Mouse (Mus musculus) embryo, embryonic 11.5 days (tissue): ENCODE results near the gene Gck.
A peak's percentile ranks its signal among the peaks of the same experiment; 100 is the strongest.

Experiments
- DNase-seq: peaks from one replicate; pipeline ENCODE4 v3.0.0-alpha.2; 2012; ENCODE audit warnings: low read depth, low spot score

Gck gene

DNA sequence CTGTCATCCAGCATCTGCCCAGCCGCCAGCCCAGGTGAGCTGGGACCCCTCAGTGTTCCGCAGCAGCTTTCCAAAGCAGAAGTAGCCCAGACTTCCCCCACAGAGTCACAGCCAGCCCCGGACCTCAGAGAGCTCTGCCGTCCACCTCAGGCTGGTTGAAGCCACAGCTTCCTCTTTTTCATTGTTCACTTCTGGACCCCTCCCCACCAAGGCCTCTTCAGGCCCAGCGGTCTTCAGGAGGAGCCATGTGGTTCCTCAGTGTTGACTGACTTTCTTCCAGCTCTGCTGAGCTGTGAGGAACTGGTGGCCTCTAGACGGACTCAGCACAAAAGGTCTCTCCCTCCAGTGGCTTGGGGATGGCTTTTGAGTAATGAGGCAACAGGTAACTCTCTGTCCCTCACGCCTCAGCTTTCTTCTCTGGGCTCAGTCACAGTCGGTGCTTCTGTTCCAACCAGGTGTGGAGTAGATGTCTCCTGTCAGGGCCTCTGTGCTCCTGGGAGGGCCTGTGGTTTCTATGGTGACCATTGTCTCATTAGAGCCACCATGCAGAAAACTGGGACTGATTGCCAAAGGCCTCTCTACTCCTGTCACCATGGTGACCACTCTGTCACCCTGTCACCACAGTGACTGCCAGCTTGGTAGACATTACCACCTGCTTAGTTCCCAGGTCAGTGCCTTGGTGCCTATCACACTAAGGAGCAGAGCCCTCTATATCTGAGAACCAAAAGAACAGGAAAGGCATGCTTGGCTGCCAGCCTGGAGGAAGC is at the start of gene Gck:
TSS of gene Gck (minus strand) at position 496 of the 767 bp plus-strand sequence.
- no peak for DNase-seq

DNA sequence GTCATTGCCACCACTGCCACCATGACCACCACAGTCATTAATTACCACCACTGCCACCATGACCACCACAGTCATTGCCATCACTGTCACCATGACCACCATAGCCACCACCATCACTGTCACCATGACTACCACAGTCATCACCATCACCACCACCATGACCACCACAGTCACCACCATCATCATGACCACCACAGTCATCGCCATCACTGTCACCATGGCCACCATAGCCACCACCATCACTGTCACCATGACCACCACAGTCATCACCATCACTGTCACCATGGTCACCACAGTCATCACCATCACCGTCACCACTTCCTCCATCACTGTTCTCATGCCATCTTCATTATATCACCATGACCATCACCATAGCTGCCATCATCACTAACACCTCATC is 48.6 kb upstream of the Gck start:
- DNase-seq = no peak

DNA sequence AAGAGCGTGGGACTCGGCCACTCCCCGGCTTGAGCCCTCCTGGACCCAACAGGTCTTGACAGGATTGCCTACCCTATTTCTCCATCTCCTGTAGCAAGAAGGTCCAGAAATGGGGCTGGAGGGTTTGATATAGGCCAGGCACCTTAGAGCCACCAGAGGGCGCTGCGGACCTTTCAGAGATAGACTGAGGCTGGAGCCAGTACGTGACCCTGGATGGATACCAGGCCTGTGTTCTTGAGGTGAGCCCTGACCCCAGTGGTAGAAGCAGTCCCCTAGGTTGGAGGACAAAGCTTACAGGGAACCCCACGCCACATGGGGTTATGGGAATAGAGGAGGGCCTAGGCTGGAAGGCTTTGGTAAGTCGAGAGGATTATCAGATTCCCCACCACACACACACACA is 46.1 kb upstream of the Gck start:
- DNase-seq = peak; percentile 72

DNA sequence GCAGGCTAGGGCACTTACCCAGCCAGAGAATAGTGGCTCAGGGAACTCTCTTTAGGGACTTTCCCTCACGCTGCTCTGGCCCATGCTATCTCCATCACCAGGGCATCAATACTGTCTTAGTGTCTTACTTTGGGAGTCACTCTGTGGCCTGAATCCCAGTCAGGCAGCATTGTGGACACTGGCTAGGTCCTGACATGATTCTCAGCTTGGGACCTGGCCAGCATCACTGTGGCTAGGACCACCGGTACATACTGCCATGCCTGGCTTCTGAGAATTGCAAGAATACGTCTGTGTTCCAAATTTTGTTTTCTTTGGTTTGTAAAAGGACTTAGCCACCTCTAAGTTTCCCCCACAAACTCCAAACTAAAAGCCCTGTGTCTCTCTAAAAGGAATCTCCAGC is 45.0 kb upstream of the Gck start:
- no peak for DNase-seq

DNA sequence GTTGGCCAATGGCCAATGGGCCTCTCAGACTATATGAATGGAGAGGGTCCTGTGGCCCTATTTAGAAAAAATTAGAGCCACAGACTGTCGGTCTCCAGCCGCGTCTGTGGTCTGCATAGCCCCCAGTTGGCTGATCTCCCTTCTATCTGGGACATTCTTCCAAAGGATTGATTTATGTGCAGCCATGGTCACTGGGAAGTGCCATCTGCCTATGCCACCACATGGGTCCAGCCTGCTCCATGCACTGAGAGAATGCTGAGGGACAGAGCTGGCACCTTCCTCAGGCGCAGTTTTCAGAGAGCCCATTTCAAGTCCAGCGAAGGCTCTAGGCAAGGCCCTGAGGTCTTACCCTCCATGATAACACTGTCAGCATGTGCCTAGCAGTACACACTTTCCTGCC is 44.3 kb upstream of the Gck start:
- no peak for DNase-seq

DNA sequence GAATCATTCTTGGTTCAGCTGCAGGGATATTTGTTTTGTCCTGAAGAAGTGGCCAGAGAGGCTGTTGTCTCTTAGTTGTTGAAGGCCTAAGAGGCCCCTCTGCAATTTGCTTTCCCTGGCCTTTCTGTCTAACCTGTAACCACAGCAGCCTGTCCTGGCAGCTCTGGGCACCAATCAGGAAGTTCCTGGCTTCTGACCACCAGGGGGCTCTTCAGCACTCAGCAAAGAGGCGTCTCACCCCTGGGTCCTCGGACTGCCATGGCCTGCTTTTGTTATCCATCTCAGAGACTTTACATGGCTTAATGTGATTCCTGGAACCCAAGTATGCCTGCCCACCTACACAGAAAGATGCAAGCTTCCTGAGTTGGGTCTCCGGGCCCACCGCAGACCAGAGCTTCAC is 41.0 kb upstream of the Gck start:
- peak; percentile 44 for DNase-seq

DNA sequence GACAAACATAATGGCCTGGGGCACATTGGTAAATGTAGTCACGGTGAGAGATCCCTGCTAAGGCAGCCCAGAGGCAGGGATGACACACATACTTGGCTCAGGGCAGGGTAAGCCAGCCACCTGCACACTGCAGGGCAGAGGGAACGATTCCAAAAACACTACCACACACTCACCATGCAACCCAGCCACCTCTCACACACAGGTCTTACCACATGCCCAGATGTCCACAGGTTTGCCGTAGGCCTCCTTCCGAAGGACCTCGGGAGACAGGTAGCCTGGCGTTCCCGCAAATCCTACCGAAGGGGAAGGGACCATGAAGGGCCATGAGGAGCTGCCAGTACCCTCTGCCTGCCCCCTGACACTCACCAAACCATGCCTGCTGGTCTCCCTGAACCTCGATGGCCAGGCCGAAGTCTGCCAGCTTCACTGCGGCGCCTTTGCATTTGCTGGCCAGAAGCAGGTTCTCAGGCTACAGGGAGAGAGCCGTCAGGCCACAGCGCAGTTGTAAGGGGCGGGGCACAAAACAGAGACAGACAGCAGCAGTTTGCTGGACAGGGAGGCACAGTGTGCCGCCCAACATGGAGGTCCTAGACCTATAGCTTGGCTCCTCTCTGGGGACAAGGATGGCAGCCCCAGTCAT is 40.2 kb upstream of the Gck start:
- DNase-seq = no peak

DNA sequence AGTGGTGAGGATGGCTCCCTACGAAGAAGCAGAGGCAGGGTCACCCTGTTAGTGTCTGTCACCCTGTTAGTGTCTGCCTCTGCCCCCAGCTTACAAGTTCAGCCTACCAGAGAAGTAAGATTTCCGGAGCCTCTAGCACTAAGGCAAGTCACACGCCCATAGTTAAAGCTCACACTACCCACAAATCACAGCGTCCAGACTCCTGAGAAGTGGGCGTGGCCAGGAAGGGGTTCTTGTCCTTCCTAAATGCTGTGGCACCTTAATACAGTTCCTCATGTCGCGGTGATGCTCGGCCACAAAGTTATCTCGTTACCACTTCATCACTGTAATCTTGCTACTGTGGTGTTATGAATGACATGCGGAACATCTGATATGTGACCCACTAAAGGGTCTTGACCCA is 38.2 kb upstream of the Gck start:
- DNase-seq = no peak

DNA sequence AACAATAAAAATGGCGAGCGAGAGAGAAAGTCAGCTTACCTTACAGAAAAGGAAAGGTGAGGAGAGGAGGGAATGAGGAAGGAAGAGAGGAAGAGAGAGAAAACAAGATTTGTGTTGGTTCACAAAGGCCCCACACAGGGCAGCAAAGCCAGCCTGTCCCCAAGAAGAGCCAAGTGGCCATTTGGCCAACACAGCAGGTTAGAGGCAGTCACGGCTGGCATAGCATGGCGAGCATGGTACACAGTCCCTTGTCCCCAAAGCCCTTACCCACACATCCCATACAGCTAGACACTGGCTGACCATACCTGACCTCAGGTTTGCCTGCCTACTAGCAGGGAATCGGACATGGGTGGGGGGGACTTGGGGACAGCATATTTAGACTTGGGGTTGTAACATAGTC is 33.7 kb upstream of the Gck start:
- DNase-seq = no peak

DNA sequence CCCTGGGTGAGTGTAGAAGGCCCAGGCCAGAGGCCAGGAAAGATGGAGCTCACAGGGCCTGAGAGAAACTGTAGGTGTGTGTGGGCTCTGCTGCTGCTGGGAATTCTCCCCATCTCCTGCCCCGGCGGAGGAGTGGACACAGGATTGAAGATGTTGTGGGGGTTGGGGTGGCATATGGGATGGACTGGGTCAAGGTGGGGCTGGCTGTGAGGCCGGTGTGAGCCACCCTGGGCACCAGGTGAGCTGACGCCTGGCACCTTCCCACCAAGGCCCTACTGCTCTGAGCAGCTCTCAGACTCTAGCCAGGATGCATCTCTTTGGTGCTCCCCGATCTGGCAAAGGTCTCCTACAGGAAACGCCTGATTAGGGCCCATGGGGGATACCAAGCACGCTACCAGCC is 31.4 kb upstream of the Gck start:
- DNase-seq = no peak

DNA sequence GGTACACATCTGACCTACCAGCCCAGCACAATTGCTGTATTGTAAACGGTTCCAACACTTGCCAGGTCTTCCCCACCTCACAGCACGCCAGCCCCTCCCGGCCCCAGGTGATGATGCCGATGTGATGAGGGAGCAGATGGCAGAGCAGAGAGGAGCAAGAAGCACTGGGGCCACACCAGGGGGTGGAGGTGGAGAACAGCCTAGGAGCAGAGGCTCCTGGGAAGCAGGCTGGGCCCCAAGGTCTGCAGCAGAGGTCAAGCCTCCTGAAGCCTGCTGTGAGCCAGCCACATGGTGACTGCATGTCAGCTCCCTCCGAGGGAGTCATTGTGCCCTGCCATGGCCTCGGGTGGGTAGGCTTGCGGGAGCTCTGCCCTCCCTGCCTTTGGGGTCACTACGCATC is 30.7 kb upstream of the Gck start:
- DNase-seq = no peak

DNA sequence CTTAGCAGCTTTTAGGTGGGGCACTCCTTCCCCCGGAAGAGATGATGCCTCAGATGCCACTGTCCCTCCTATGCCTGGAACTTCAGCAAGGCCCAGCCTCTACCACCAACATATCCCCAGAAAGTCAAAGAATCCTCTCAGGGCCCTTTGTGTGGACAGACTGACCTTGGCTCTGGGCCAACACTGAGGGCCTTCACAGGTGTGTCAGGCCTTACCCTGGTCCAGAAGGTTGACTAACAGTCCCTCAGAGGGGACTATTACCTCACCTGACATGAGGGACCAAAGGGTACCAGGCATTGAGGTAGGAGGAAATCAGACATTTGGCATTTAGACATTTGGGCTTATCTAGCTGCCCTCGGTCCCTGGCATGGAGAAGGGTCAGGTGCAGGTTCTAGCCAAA is 30.2 kb upstream of the Gck start:
- no peak for DNase-seq

DNA sequence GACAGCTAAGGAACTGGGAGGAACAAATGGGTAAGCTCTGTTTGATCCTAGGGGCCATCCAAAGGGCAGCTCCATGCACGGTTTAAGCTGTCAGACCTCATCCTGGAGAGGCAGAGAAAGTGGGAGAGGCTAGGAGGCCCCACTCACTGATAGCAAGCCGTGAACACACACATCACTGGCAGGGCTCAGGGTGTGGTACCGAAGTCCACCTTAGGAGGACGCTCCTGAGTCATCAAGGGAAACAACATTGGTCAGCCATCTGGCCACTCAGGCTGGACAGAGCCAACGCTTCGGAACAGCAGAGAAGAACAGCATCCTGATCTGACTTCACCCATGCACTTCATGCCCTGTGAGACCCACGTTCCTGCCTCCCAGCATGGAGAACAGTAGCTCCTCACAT is 29.2 kb upstream of the Gck start:
- no peak for DNase-seq

DNA sequence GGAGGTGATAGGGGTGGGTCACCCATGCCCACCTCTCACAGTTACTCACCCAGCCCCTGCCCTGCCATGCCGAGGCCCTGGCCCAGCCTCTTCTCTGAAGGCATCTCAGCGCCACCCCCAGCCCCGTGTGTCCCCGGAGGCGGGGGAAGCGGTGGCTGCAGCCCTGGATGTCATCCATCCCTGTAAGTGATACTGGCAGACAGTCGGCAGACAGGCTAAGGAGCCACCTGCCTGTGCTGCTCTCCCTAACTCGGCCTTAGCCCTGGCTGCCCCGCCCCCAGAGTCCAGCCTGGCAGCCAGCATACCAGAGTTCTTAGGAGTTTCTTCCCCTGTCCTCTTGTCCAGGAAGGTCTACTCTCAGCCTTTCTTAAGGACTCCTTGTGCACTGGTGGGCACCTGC is 26.2 kb upstream of the Gck start:
- no peak for DNase-seq

DNA sequence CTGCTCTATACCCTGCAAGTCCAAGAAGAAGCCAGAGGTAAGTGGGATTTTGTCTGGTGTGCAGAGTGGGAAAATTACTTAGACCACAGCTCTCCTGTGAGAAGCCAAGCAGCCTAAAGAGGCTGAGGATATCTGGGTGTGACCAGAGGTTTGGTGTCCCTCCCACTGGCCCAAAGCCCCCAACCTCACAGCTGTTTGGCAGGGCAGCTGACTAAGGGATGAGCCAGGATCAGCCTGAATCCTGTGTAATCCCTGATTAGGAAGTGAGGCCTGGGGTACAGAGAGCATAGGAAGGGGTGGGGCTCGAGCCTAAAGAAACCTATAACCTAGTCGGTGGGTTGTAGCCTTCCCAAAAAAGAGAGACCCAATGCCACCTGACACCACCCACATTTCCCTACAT is 25.2 kb upstream of the Gck start:
- no peak for DNase-seq

DNA sequence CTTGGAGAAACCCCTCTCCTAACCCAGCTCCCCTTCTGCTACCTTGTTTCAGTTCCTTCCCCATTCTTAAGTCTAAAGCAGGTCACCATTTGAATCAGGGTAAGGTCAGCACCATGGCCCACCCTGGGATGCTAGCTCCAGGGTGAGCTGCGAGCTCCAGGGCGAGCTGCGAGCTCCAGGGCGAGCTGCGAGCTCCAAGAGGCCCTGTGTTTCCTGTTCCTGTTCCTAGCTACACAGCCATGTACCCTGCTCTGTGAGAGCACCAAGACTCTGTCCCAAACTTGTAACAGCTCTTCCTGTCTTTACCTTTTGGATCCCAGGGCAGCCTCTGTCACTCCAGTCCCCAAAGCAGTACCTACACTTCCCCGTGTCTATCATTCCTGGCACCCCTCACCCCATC is 24.2 kb upstream of the Gck start:
- DNase-seq = no peak

DNA sequence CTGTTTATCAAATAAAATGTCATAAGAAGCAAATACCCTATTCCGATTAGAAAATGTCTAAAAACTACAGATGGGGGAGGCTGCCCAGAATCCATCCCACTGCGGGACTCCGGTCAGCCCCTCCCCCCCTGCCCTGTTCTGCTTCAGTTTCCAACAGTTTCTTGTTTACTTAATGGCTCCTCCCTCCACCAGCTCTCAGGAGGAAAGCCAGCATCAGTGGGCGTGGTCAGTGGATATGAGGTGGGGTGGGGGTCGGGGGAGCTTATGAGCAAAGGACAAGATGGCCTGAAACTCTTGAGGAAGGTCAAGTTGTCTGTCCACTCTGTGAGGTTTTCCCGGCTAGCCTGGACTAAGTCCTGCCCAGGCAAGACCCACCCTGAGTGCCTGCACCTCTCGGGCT is 23.3 kb upstream of the Gck start:
- DNase-seq = no peak

DNA sequence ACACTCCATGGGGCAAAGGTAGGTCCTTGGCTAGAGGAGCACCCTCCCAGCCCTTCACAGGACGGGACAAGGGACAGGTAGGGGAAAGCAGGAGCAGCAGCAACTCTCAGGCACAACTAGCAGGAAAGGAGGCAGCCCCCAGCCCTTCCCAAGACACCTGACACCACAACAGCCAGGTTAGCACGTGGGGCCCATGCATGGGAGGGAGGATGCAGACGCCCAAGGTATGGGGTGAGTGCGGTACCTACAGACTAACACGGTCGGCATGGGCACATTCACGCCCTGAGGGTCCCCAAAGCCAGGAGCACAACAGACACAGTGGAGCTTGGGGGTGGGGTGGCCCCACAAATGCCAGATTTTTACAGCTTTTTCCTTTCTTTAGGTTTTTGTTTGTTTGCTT is 21.3 kb upstream of the Gck start:
- no peak for DNase-seq

DNA sequence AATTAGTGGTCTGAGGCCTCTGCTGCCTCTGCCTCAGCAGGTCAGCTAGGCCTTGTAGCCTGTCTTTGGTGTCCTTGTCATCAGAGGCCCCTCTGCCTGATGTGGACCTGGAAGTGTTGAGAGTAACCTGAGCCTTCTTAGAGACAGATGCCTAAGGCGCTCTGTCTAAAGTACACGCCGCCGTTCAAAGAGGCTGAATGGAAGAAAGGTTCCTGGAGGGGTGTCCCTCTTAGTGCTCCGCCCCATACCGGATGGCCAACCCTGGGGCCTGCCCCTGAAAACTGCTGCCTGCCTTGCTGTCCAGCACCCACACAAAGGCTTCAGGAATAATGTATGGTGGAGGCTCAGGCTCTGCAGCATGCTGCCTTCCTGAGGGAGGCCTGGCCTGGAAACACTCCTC is 18.3 kb upstream of the Gck start:
- DNase-seq = no peak

DNA sequence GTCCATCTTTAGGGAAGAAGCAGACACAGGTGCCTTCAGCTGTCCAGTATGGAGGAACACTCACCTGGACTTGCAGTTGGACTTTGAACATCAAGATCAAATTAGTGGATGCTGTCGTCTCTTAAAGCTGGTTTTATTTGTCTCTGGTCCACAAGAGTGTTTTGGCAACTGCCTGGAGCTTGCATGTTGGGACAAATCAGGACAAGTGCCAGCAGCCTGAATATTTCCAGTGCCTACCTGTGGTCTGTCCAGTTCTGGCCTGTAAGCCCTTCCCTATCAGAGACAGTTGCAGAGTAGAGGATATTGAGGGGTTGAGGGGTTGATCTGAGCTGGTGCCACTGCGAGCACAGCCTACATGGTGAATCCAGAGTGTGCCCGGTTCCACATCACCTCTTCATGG is 16.9 kb upstream of the Gck start:
- DNase-seq = no peak

DNA sequence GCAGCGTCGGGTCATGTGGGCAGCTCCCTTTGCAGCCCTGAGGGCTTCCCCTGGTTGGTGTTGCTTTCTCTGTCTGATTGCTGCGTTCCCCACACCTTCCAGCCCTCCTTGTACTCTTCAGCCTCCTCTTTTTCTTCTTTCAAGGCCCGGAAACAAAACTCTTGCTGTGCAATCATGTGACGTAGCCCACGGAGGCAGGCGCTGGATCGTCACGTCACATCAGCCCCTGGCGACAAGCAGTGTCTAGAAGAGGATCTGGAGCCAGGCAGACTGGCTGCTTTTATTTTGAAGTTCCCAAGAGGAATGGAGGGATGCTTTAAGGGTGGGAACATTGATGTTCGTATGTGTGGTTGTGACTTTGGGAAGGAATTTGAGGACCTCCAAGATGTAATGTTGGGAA is 16.0 kb upstream of the Gck start:
- DNase-seq = no peak

DNA sequence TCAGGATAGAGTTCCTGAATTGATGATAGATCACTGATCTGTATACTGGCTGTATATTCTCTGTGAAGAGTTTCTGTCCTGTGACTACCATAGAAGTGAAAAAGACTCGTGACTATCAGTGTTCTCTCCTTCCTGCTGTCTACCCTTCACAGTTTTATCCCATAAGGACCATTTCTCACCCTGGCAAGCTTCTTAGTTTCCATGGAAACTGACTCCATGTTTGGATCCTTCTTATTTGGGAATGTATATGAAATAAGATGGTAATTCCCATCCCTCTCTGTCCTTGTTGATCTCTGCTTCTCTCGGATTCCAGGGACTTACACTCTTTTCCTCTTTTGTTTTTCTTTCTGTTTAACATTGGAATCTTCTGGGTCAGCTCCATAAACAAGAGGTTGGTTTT is 10.2 kb upstream of the Gck start:
- no peak for DNase-seq

DNA sequence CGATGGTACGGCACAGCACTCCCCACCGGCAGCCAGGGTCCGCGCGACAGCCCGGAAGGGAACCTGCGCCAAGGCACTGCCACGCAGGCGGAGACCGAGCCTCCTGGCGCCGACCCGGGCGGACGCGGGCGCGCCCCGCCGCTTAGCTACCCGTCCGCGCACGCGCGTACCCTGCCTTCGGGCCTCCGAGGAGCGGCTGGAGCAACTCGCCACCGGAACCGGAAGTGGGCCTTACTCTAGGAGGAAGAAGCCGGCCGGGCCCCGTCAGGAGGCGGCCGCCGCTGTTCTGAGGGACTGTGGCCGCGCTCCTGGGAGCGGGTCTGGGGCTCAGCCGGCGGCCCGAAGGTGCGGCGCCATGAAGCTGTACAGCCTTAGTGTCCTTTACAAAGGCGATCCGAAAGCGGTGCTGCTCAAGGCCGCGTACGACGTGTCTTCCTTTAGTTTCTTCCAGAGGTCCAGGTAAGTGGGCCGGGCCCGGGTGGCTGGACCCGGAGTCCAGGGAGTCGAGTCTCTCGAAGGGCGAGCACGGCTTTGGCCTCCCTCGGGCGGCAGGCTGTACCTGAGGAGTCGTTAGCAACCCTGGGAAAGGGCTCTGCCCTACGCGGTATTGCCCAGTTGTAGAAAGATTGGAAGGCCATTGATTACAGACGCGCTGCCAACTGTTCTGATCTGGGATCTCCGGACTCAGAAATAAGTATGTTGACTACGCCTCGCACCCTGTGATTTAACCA is 5.8 kb upstream of the Gck start, which contains the start of gene Ykt6:
TSS of gene Ykt6 (plus strand) at position 148 of the 731 bp plus-strand sequence.
- peak; percentile 91 for DNase-seq
